Mouse (Mus musculus) adrenal gland, postnatal 36 days (tissue): ENCODE results near the gene Vmn2r51. TPM values are rescaled to one million over a fixed set of nuclear protein-coding genes. Genes with fewer than 3 reads are reported as not detected.
"Not testable (repeated sequence)": the region's sequence is repeated elsewhere in the genome, so short reads cannot be mapped to it uniquely, and the experiment has no call there.

Source experiments
- DNase-seq, 2 experiments: peaks; one replicate each; pipeline ENCODE4 v3.0.0; 2021; ENCODE audit warnings: mixed read lengths in 1 of 2
- long read RNA-seq, 2 experiments: library from polyadenylated mRNA; stranded (forward); transcript quantifications; one replicate each; pipeline ENCODE4 v2.0.0; 2021; ENCODE audit warnings: borderline sequencing depth in 2 of 2
- total RNA-seq, 2 experiments: library from RNA; stranded (reverse); gene quantifications; 2 replicates each; pipeline ENCODE4 v1.2.3; 2021

Gene Vmn2r51
- total RNA-seq: not detected
- long read RNA-seq, experiment 1: 0 reads
- long read RNA-seq, experiment 2: 0 reads

DNA sequence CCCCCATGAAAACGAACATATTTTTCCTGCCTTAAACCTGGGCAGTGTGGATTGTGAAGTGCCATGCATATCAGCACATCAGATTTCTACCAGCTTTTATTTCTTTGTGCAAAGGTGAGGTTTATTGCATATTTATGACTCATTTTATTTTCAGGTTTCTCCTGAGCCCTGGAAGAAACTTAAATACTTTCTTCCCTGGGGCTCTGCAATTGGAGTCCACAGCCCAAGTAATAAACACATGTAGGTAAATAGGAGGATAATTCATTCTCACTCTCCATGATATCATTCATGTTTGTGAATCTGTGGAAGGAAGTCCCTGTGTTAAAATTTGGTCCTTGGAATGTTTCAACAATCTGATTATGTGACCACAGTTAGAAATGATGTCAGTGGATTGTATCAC is at the start of gene Vmn2r51:
Gene Vmn2r51, minus strand, starts transcription at position 101 of the 400 bp plus-strand sequence.
- DNase-seq: not testable (repeated sequence)

DNA sequence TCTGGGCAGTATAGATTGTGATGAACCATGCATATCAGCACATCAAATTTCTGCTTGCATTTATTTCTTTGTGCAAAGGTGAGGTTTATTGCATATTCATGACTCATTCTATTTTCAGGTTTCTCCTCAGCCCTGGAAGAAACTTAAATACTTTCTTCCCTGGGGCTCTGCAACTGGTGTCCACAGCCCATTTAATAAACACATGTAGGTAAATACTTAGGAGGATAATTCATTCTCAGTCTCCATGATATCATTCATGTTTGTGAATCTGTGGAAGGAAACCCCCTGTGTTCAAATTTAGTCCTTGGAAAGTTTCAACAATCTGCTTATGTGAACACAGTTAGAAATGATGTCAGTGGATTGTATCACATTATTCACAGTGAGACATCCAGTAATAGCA is 52.3 kb downstream of the Vmn2r51 start, which contains the start of gene Vmn2r50:
Gene Vmn2r50, minus strand, starts transcription at position 101 of the 400 bp plus-strand sequence.
- not testable (repeated sequence) for DNase-seq

Other genes with a start within 250 kb of the Vmn2r51 start
- not detected for gene Vmn2r48, start 152.2 kb downstream of the Vmn2r51 start, total RNA-seq
- gene Vmn2r49, start 113.5 kb downstream of the Vmn2r51 start, total RNA-seq: not detected
- gene Vmn2r50, start 52.4 kb downstream of the Vmn2r51 start, total RNA-seq: not detected
- not detected for gene Vmn2r52, start 70.8 kb upstream of the Vmn2r51 start, total RNA-seq
- gene Vmn1r66, start 172.3 kb upstream of the Vmn2r51 start, total RNA-seq: not detected